Mouse (Mus musculus): Measurements from ENCODE around the gene Zfp629. TPM values are rescaled to one million over a fixed set of nuclear protein-coding genes. Genes with fewer than 3 reads are reported as not detected.

Zfp629 gene
- polyA plus RNA-seq, 1 experiment from 2014 or later: 18.8 TPM

DNA sequence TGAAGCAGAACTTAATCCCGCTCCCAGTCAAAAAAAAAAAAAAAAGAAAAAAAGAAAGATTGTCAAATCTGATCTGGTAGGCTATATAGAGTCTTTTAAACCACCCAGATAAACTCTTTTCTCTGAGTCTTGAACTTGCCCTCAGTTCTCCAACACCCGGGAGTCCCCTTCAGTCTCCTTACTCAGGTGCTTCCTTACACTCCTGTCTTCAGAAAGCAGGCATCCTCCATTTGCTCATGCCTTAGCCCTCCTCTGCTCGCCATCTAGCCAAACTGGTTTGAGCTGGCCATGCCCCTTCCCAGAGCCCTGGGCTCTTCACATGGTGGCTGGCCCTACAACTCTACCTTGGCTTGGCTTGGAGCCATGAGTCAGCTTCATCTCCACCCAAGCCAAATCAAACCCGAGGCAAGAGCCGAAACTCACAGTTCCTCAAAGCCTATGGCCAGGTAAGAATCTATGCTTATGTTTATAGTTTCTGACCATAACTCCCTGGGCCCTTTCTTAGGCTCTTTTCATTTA lies 54.2 kb downstream of the Zfp629 start, which contains the start of gene Tmem265:
Tmem265 (plus strand) TSS at position 51 of the 519 bp plus-strand sequence.
- H3K27ac ChIP-seq: peak within 1 kb of the TSS; percentile 33; the same call in 1 of the 2 replicates
- H3K4me1 ChIP-seq: peaks cover 4% of the 10 kb centered on the region; the same call in 1 of the 2 replicates
- no peak within 1 kb of the TSS for H3K4me3 ChIP-seq
- ATAC-seq (ENCODE audit: insufficient number of reproducible peaks, insufficient read depth, low FRiP score, low TSS enrichment, low read depth): no peak
- H3K36me3 ChIP-seq: peaks cover 80% of the 10 kb centered on the region
- no peaks in the 10 kb centered on the region for H3K9me3 ChIP-seq
- no peaks in the 10 kb centered on the region for H3K27me3 ChIP-seq
- H3K9ac ChIP-seq: no peak within 1 kb of the TSS
- WGBS: 85% methylated on average over 5 of the region's 5 CpGs
- no peak within 1 kb of the TSS for H3K4me2 ChIP-seq

DNA sequence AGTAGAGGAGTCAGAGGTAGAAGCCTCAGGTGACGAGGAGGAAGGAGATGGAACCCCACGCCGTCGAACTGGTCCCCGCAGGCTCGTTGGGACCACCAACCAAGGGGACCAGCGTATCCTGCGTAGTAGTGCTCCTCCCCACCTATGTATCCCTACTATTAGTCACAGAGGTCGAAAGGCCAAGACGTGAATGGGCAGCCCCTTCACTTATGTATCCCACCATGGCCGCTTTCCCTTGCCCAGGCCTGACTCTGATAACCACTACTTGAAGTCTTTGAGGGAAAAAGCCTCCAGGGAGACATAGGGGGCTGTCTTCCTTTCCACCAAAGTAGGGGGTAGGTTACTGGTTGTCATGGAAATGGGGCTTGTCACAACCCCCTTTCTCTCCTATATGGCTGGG lies 55.0 kb downstream of the Zfp629 start:
- 87% methylated on average over 11 of the region's 11 CpGs for WGBS
- no peak for ATAC-seq (ENCODE audit: insufficient number of reproducible peaks, insufficient read depth, low FRiP score, low TSS enrichment, low read depth)

More for the DNA sequence above, 55.0 kb downstream of the Zfp629 start:
- Histone ChIP-seq H3K27ac (no peak overlapping the region), H3K9ac (no peak overlapping the region), H3K4me3 (no peak overlapping the region), H3K36me3 (peaks cover 80% of the 10 kb centered on the region), H3K9me3 (no peaks in the 10 kb centered on the region), H3K4me1 (peaks cover 4% of the 10 kb centered on the region; the same call in 1 of the 2 replicates), H3K4me2 (no peak overlapping the region), H3K27me3 (no peaks in the 10 kb centered on the region)

Other genes starting within 250 kb of the Zfp629 start
- 9.4 and 10.5 TPM in 2 replicates for gene Zfp747, start 239.7 kb downstream of the Zfp629 start, polyA plus RNA-seq (2015; fragmentation: Nextera tagmentation; extraction: Ambion mirVana)
- gene 9130019O22Rik, start 228.6 kb downstream of the Zfp629 start, polyA plus RNA-seq (2015; fragmentation: Nextera tagmentation; extraction: Ambion mirVana): 5.6 and 5.9 TPM in 2 replicates
- gene E430018J23Rik, start 222.2 kb downstream of the Zfp629 start, polyA plus RNA-seq (2015; fragmentation: Nextera tagmentation; extraction: Ambion mirVana): 6.4 and 7.2 TPM in 2 replicates
- gene Zfp764, start 209.0 kb downstream of the Zfp629 start, polyA plus RNA-seq (2015; fragmentation: Nextera tagmentation; extraction: Ambion mirVana): 7.7 and 8.2 TPM in 2 replicates
- 25.6 and 29.3 TPM in 2 replicates for gene Zfp688, start 193.7 kb downstream of the Zfp629 start, polyA plus RNA-seq (2015; fragmentation: Nextera tagmentation; extraction: Ambion mirVana)
- gene Zfp689, start 166.6 kb downstream of the Zfp629 start, polyA plus RNA-seq (2015; fragmentation: Nextera tagmentation; extraction: Ambion mirVana): 11.8 and 13.1 TPM in 2 replicates
- 46.0 and 48.3 TPM in 2 replicates for gene Prr14, start 156.2 kb downstream of the Zfp629 start, polyA plus RNA-seq (2015; fragmentation: Nextera tagmentation; extraction: Ambion mirVana)
- gene Fbrs, start 136.6 kb downstream of the Zfp629 start, polyA plus RNA-seq (2015; fragmentation: Nextera tagmentation; extraction: Ambion mirVana): 12.2 and 15.3 TPM in 2 replicates
- 52.1 and 55.6 TPM in 2 replicates for gene Srcap, start 103.8 kb downstream of the Zfp629 start, polyA plus RNA-seq (2015; fragmentation: Nextera tagmentation; extraction: Ambion mirVana)
- 18.6 and 19.0 TPM in 2 replicates for gene Gm42715, start 96.2 kb downstream of the Zfp629 start, polyA plus RNA-seq (2015; fragmentation: Nextera tagmentation; extraction: Ambion mirVana)
- 7.0 and 8.1 TPM in 2 replicates for gene Tmem265, start 54.4 kb downstream of the Zfp629 start, polyA plus RNA-seq (2015; fragmentation: Nextera tagmentation; extraction: Ambion mirVana)
- 39.7 and 40.6 TPM in 2 replicates for gene Phkg2, start 42.5 kb downstream of the Zfp629 start, polyA plus RNA-seq (2015; fragmentation: Nextera tagmentation; extraction: Ambion mirVana)
- gene Ccdc189, start 27.2 kb downstream of the Zfp629 start, polyA plus RNA-seq (2015; fragmentation: Nextera tagmentation; extraction: Ambion mirVana): 8.8 and 12.1 TPM in 2 replicates
- gene Rnf40, start 27.0 kb downstream of the Zfp629 start, polyA plus RNA-seq (2015; fragmentation: Nextera tagmentation; extraction: Ambion mirVana): 51.2 and 58.1 TPM in 2 replicates
- 78.0 and 96.8 TPM in 2 replicates for gene Bcl7c, start 93.1 kb upstream of the Zfp629 start, polyA plus RNA-seq (2015; fragmentation: Nextera tagmentation; extraction: Ambion mirVana)
- 29.8 and 32.6 TPM in 2 replicates for gene Ctf1, start 96.9 kb upstream of the Zfp629 start, polyA plus RNA-seq (2015; fragmentation: Nextera tagmentation; extraction: Ambion mirVana)
- gene Ctf2, start 116.4 kb upstream of the Zfp629 start, polyA plus RNA-seq (2015; fragmentation: Nextera tagmentation; extraction: Ambion mirVana): 0.60 and 0.69 TPM in 2 replicates
- 7.5 and 8.7 TPM in 2 replicates for gene Fbxl19, start 128.7 kb upstream of the Zfp629 start, polyA plus RNA-seq (2015; fragmentation: Nextera tagmentation; extraction: Ambion mirVana)
- gene Orai3, start 154.0 kb upstream of the Zfp629 start, polyA plus RNA-seq (2015; fragmentation: Nextera tagmentation; extraction: Ambion mirVana): 16.4 and 19.0 TPM in 2 replicates
- gene Setd1a, start 160.9 kb upstream of the Zfp629 start, polyA plus RNA-seq (2015; fragmentation: Nextera tagmentation; extraction: Ambion mirVana): 27.0 and 33.2 TPM in 2 replicates
- not detected in 2 replicates for gene Gm49388, start 169.8 kb upstream of the Zfp629 start, polyA plus RNA-seq (2015; fragmentation: Nextera tagmentation; extraction: Ambion mirVana)
- gene Hsd3b7, start 184.8 kb upstream of the Zfp629 start, polyA plus RNA-seq (2015; fragmentation: Nextera tagmentation; extraction: Ambion mirVana): 15.0 and 15.2 TPM in 2 replicates
- 61.0 and 73.1 TPM in 2 replicates for gene Stx4a, start 208.5 kb upstream of the Zfp629 start, polyA plus RNA-seq (2015; fragmentation: Nextera tagmentation; extraction: Ambion mirVana)
- gene Stx1b, start 208.8 kb upstream of the Zfp629 start, polyA plus RNA-seq (2015; fragmentation: Nextera tagmentation; extraction: Ambion mirVana): 7.4 and 8.7 TPM in 2 replicates

All from embryonic facial prominence, embryonic 13.5 days (tissue).